Mouse (Mus musculus) embryonic fibroblast, embryonic 13.5 days (primary cell): ENCODE data around the gene Zswim5. TPM values are rescaled to one million over a fixed set of nuclear protein-coding genes. Genes with fewer than 3 reads are reported as not detected.

Experiments used
- H3K27ac ChIP-seq: 2 replicates; pipeline ENCODE4 v1.5.1; 2012; ENCODE audit warnings: low read length, control low read depth, inconsistent platforms; ENCODE audit not compliant: insufficient read depth
- H3K4me1 ChIP-seq: 2 replicates; pipeline ENCODE4 v1.6.1; 2011; ENCODE audit warnings: low read length; ENCODE audit not compliant: control insufficient read depth, insufficient read depth
- H3K4me3 ChIP-seq: 2 replicates; pipeline ENCODE4 v1.5.1; 2011; ENCODE audit warnings: mild to moderate bottlenecking, control low read depth, low read length; ENCODE audit not compliant: insufficient read depth
- CTCF ChIP-seq: IDR thresholded peaks from 2 replicates; pipeline ENCODE4 v1.5.1; 2011; ENCODE audit warnings: mild to moderate bottlenecking, control low read depth, low read length, moderate library complexity, borderline replicate concordance; ENCODE audit not compliant: insufficient read depth
- POLR2A ChIP-seq: IDR thresholded peaks from 2 replicates; pipeline ENCODE4 v1.6.1; 2011; ENCODE audit warnings: low read depth, mild to moderate bottlenecking, control low read depth, low read length, moderate library complexity
- polyA plus RNA-seq: library from polyadenylated mRNA; stranded (reverse); fragments of >200 nt; gene quantifications from 2 replicates; pipeline ENCODE4 v1.2.4, GENCODE M21; 2011; ENCODE audit warnings: low read depth; ENCODE audit not compliant: missing spikeins, insufficient read length

Zswim5 gene
- polyA plus RNA-seq, 1 experiment: not detected

GRCm38 (mm10) chr4:116986400-116987121 lies 109.4 kb downstream of the Zswim5 start:
- Histone ChIP-seq H3K27ac (no peak overlapping the region), H3K4me1 (no peaks in the 10 kb centered on the region), H3K4me3 (no peak overlapping the region)
- no peak for TF ChIP-seq POLR2A
- peak; percentile 70; the same call in 1 of the 2 replicates for TF ChIP-seq CTCF

- Histone ChIP-seq H3K4me1 (no peaks in the 10 kb centered on the region), H3K4me3 (no peak overlapping the region), H3K27ac (no peak overlapping the region)
- TF ChIP-seq CTCF: no peak
- TF ChIP-seq POLR2A: no peak
Measured at GRCm38 (mm10) chr4:116987122-116987456, 109.9 kb downstream of the Zswim5 start.

- no peak for TF ChIP-seq CTCF
- no peak for TF ChIP-seq POLR2A
Measured at GRCm38 (mm10) chr4:116989731-116990130, 112.6 kb downstream of the Zswim5 start.

GRCm38 (mm10) chr4:116991366-116991765 lies 114.2 kb downstream of the Zswim5 start:
- peaks cover 3% of the 10 kb centered on the region; the same call in 1 of the 2 replicates for H3K4me1 ChIP-seq
- H3K4me3 ChIP-seq: no peak overlapping the region
- no peak overlapping the region for H3K27ac ChIP-seq
- TF ChIP-seq POLR2A: no peak
- peak; percentile 86 for TF ChIP-seq CTCF

More at GRCm38 (mm10) chr4:116989731-116990130, 112.6 kb downstream of the Zswim5 start:
- Histone ChIP-seq H3K4me1 (0 out of 2 replicates have a peak, but pooled peaks cover under 1% of the 10 kb centered on the region), H3K4me3 (no peak overlapping the region), H3K27ac (no peak overlapping the region)

GRCm38 (mm10) chr4:116993672-116994621 lies 116.8 kb downstream of the Zswim5 start, which contains the start of gene Urod:
Gene Urod (minus strand): TSS chr4:116994413.
- Histone ChIP-seq H3K4me3 (peak within 1 kb of the TSS; percentile 83), H3K27ac (no peak within 1 kb of the TSS), H3K4me1 (peaks cover 3% of the 10 kb centered on the region; the same call in 1 of the 2 replicates)
- no peak for TF ChIP-seq CTCF
- peak; percentile 74 for TF ChIP-seq POLR2A

- no peak within 1 kb of the TSS for H3K27ac ChIP-seq
- H3K4me1 ChIP-seq: peaks cover 3% of the 10 kb centered on the region; the same call in 1 of the 2 replicates
- TF ChIP-seq POLR2A: no peak; the same call in 1 of the 2 replicates
- no peak for TF ChIP-seq CTCF
- peak within 1 kb of the TSS; percentile 83 for H3K4me3 ChIP-seq
Measured at GRCm38 (mm10) chr4:116995131-116995797, 118.1 kb downstream of the Zswim5 start, which contains the start of gene Hectd3. Gene Hectd3 (plus strand): TSS chr4:116995317.

GRCm38 (mm10) chr4:116995798-116996135 lies 118.6 kb downstream of the Zswim5 start:
- H3K27ac ChIP-seq: no peak overlapping the region
- TF ChIP-seq POLR2A: no peak
- TF ChIP-seq CTCF: no peak
- H3K4me3 ChIP-seq: peak overlapping the region; percentile 68
- peaks cover 3% of the 10 kb centered on the region; the same call in 1 of the 2 replicates for H3K4me1 ChIP-seq

GRCm38 (mm10) chr4:116999513-117000154 lies 122.5 kb downstream of the Zswim5 start:
- Histone ChIP-seq H3K4me3 (no peak overlapping the region), H3K4me1 (peaks cover 3% of the 10 kb centered on the region; the same call in 1 of the 2 replicates), H3K27ac (no peak overlapping the region)
- TF ChIP-seq POLR2A: no peak
- no peak for TF ChIP-seq CTCF

- no peaks in the 10 kb centered on the region for H3K4me1 ChIP-seq
- TF ChIP-seq CTCF (no peak), POLR2A (no peak)
- H3K27ac ChIP-seq: no peak overlapping the region
- H3K4me3 ChIP-seq: no peak overlapping the region
Measured at GRCm38 (mm10) chr4:117001957-117002356, 124.8 kb downstream of the Zswim5 start.
